Mouse (Mus musculus): ENCODE results near the gene Zfp646.
"Not testable (repeated sequence)": the region's sequence is repeated elsewhere in the genome, so short reads cannot be mapped to it uniquely, and the experiment has no call there.

Gene Zfp646

GRCm38 (mm10) chr7:127885951-127886350 lies 9.9 kb downstream of the Zfp646 start:
- no peak for DNase-seq

- DNase-seq = no peak
Observed at GRCm38 (mm10) chr7:127886551-127886950, 10.5 kb downstream of the Zfp646 start.

- no peak for DNase-seq
Observed at GRCm38 (mm10) chr7:127887191-127887590, 11.2 kb downstream of the Zfp646 start.

GRCm38 (mm10) chr7:127887781-127888180 lies 11.8 kb downstream of the Zfp646 start:
- DNase-seq = no peak

DNA sequence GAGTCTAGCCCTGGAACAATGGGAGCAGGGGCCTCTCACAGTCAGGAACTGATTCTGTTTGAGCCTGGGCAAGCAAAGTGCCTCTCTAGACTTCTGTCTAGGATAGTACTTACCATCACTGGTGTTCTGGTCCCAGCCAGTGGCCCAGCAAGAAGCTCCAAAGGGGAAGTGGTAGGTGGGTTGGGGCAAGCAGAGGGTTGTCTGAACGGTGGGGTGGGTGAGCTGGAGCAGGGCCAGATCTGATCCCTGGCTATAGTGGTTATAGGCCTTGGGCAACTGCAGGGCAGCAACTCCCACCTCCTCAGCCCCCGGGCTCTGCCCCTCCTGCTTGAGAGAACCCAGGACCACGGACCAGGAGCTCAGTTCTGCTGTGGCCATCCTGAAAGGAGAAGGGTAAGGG lies 12.8 kb downstream of the Zfp646 start:
- DNase-seq = no peak

GRCm38 (mm10) chr7:127890798-127891197 lies 14.8 kb downstream of the Zfp646 start, which contains the start of gene Prss53:
TSS of gene Prss53 (minus strand) at chr7:127890970.
- DNase-seq = no peak

DNA sequence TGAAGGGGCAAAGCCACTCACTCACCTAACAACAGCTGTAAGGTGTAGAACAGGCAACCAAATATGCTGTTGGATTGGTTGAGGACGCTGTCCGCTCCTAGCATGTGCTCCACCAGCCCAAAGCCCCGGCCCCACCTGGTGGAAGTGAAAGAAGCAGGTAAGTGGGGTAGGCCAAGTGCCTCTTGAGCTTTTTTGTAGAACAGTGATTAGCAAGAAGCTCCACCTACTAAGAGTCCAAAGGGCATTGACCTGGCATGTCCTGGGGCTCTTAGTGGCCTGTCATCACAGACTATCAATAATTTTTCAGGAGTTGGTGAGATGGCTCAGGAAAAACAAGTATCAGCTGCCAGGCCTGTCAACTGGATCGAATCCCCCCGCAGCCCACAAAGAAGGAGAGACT lies 18.5 kb downstream of the Zfp646 start:
- DNase-seq = no peak

- peak; percentile 96 for DNase-seq
Observed at GRCm38 (mm10) chr7:127895442-127895841, 19.4 kb downstream of the Zfp646 start, which contains the start of the genes Gm21974 and Vkorc1. TSS of gene Gm21974 (minus strand) at chr7:127895454. TSS of gene Vkorc1 (minus strand) at chr7:127895617.

GRCm38 (mm10) chr7:127895891-127896290 lies 19.9 kb downstream of the Zfp646 start:
- not testable (repeated sequence) for DNase-seq

DNA sequence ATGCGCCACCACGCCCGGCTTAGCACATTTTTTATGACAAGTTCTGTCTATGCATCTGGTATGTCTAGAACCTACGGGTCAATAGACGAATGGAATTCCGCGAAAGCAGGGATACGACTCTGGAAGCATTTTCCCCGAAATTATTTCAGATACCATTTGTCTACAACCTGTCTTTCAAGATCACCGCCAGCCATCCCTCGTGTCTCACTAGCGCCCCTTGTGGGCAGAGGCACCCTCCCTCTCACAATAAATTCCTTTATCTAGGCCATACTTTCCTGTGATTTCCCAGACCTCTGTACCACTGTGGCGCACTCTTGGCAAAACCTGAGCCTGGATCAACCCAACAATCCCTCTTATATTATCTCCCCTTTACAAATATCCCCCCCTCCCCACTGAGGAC lies 20.4 kb downstream of the Zfp646 start:
- peak; percentile 73 for DNase-seq

DNA sequence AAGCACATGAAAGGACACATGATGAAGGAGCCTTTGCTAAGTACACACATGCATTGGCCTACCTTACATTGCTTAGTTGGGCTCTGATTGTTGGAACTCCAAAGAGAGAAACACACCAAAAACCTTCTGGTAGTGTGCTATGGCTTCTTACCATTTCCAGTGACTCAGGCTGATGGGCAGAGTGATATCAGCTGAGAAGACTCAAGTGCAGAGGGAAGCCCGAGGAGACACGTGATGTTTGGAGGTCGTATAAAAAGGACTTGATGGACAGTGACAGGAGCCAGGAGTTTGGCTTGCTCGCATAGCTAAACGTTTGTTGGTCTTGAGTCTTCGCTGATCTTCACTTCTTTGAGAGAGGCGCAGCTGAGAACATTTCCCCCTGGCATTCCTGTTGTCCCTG lies 21.5 kb downstream of the Zfp646 start:
- DNase-seq = no peak

GRCm38 (mm10) chr7:127898179-127898956 lies 22.3 kb downstream of the Zfp646 start:
- no peak for DNase-seq

GRCm38 (mm10) chr7:127899997-127900396 lies 24.0 kb downstream of the Zfp646 start:
- no peak for DNase-seq

DNA sequence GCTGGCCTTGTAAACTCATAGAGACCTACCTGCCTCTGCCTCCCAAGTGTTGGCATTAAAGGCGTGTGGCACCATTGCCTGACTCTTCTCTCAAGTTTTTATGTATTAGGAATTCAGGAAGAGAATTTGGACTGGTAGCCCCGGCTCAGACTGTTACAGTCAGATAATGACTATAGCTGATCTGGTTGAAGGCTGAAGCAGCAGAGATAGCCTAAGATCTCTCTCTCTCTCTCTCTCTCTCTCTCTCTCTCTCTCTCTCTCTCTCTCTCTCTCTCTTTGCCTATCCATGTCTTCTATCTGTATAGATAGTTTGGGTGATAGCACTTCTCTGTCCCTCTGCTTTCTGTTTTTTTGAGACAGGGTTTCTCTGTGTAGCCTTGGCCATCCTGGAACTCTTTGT lies 25.8 kb downstream of the Zfp646 start:
- no peak for DNase-seq

- DNase-seq = peak; percentile 71
Observed at GRCm38 (mm10) chr7:127903971-127904796, 28.2 kb downstream of the Zfp646 start, which contains the start of gene Bckdk. TSS of gene Bckdk (plus strand) at chr7:127904082.

DNA sequence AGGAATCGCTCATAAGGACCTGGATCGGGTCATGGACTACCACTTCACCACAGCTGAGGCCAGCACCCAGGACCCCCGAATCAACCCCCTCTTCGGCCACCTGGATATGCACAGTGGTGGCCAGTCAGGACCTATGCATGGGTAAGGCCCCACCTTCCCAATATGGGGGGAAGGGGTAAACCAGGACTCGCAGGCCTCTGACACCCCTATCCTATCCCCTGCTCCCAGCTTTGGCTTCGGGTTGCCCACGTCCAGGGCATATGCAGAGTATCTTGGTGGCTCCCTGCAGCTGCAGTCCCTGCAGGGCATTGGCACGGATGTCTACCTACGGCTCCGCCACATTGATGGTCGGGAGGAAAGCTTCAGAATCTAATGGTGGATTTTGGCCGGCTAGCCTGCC lies 31.9 kb downstream of the Zfp646 start:
- no peak for DNase-seq

- DNase-seq = no peak
Observed at GRCm38 (mm10) chr7:127908656-127909055, 32.6 kb downstream of the Zfp646 start.

- peak; percentile 84 for DNase-seq
Observed at GRCm38 (mm10) chr7:127912190-127912871, 36.3 kb downstream of the Zfp646 start, which contains the start of gene Kat8. TSS of gene Kat8 (plus strand) at chr7:127912516.

DNA sequence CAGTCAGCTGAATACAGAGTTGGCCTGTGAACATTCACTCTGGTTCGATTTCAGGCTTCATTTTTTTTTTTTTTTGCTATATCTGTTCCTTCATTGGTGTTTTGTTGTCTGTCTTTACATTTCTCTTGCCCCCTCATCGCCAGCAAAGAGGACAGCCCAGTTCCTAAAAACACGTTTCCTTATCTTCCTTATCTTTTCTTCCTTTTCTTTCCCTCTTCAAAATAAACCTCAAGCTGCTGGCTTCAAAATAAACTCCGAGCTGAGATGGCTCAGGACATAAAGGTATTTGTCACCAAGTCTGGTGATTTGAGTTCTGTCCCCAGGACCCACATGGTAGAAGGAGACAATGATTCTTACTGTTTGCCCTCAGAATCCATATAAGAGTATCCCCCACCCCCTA lies 36.9 kb downstream of the Zfp646 start:
- no peak for DNase-seq

DNA sequence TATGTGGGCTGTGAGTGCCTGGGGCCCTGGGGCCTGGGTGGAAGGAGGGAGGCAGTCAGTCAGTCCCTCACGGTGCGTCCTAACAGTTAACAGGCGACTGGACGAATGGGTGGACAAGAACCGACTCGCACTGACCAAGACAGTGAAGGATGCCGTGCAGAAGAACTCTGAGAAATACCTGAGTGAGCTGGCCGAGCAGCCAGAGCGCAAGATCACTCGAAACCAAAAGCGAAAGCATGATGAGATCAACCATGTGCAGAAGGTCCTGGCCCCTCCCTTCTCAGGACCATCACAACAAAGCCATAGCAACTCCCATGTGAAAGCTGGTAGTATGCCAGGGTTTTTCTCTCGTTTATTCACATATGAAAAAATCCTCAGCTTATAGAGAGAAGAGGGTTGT lies 39.3 kb downstream of the Zfp646 start:
- DNase-seq = no peak

DNA sequence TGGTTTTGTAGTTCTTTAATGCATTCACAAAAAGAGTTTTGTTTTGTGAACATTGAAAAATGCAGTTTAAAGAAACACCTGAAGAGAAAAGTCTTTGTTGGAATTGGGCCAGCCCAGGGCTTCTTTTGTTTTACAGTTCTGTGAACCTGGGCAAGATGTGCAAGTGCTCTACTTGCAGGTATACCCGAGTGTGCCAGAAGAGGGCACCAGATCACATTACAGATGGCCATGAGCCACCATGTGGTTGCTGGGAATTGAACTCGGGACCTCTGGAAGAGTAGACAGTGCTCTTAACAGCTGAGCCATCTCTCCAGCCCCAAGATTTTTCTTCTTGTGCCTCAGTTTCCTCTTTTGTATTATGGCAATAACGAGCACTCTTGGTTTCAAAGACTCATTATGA lies 42.2 kb downstream of the Zfp646 start:
- no peak for DNase-seq

- DNase-seq = no peak
Observed at GRCm38 (mm10) chr7:127919290-127919689, 43.3 kb downstream of the Zfp646 start.

- no peak for DNase-seq
Observed at GRCm38 (mm10) chr7:127921516-127921915, 45.5 kb downstream of the Zfp646 start.

All from cerebellum, adult 8-10 months (tissue).